Mouse (Mus musculus) large intestine, adult 2 months (tissue): ENCODE data around the gene Rhod. TPM values are rescaled to one million over a fixed set of nuclear protein-coding genes. Genes with fewer than 3 reads are reported as not detected.

Experiments
- polyA plus RNA-seq: library from polyadenylated mRNA; depleted of rRNA; stranded (reverse); fragments of >200 nt; gene quantifications from 2 replicates; pipeline ENCODE4 v1.2.3, GENCODE M21; 2012; rRNA removed

The Rhod gene
- polyA plus RNA-seq, 1 experiment, result 46.4 TPM

Other genes starting within 250 kb of the Rhod start
- gene Tbc1d10c, start 248.1 kb downstream of the Rhod start, polyA plus RNA-seq, result 23.0 TPM in 2 replicates
- gene Ppp1ca, start 247.4 kb downstream of the Rhod start, polyA plus RNA-seq, result 374 and 382 TPM in 2 replicates
- gene Rad9a, start 237.8 kb downstream of the Rhod start, polyA plus RNA-seq, result 25.5 and 26.9 TPM in 2 replicates
- gene Clcf1, start 225.2 kb downstream of the Rhod start, polyA plus RNA-seq, result 7.4 and 8.4 TPM in 2 replicates
- not detected in 2 replicates for gene AC109138.7, start 225.1 kb downstream of the Rhod start, polyA plus RNA-seq
- 116 and 130 TPM in 2 replicates for gene Pold4, start 207.5 kb downstream of the Rhod start, polyA plus RNA-seq
- 102 and 151 TPM in 2 replicates for gene Ssh3, start 170.3 kb downstream of the Rhod start, polyA plus RNA-seq
- 2.0 and 2.4 TPM in 2 replicates for gene Ankrd13d, start 156.3 kb downstream of the Rhod start, polyA plus RNA-seq
- gene Grk2, start 133.2 kb downstream of the Rhod start, polyA plus RNA-seq, result 99.9 and 108 TPM in 2 replicates
- gene Kdm2a, start 41.1 kb downstream of the Rhod start, polyA plus RNA-seq, result 64.6 and 107 TPM in 2 replicates
- gene Syt12, start 38.0 kb upstream of the Rhod start, polyA plus RNA-seq, result 4.4 and 7.7 TPM in 2 replicates
- 55.0 and 95.2 TPM in 2 replicates for gene 2010003K11Rik, start 59.2 kb upstream of the Rhod start, polyA plus RNA-seq
- gene Pcx, start 71.0 kb upstream of the Rhod start, polyA plus RNA-seq, result 14.3 and 21.3 TPM in 2 replicates
- 13.8 and 14.3 TPM in 2 replicates for gene Lrfn4, start 176.2 kb upstream of the Rhod start, polyA plus RNA-seq
- 94.0 and 102 TPM in 2 replicates for gene Rce1, start 186.2 kb upstream of the Rhod start, polyA plus RNA-seq